Mouse (Mus musculus) lung, postnatal 4 days (tissue): ENCODE data around the gene Gpr27.

Source experiments
- DNase-seq, 2 experiments: peaks; one replicate each; pipeline ENCODE4 v3.0.0; 2021

The Gpr27 gene

GRCm38 (mm10) chr6:99678108-99678507 is 14.4 kb upstream of the Gpr27 start:
- DNase-seq = peak in 1 of 2 experiments; percentile 33

DNA sequence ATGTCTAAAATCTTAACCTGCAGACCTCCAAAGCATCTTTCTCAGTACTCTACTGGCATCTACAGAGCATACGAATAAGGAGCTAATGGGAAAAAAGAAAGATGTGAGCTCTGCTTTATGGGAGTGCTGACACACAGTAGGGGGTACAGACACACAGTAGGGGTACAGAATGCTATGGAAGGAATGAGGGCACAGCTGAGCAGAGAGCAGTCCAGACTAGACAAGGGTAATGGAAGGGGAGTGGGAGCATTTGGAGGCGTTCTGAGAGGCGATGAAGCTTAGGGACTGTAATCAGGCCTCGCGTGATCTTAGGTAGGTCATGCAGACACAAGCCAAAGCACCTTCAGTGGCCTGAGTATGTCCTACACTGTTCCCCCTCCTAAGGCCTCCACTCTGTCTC is 8.5 kb upstream of the Gpr27 start:
- no peak for DNase-seq

DNA sequence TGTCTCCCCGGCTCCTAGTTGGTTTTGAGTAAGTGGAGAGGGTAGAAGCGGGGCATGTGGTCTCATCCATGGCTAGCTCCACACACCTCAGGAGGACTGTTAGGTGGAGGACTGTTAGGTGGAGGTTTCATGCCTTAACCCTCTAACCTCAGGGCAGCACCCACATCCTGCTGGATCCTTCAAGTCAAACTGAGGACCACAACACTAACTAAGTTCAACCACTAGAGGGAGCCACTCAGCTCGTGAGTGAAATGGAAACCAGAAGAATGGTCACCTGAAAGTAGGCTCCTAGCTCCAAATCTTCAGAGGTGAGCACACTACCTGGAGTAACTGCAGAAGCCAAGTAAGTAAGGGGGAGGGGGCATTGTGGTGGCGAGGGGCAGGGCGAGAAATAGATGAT is 7.6 kb upstream of the Gpr27 start:
- DNase-seq = no peak

- no peak for DNase-seq
These were observed 4.0 kb upstream of the Gpr27 start for GRCm38 (mm10) chr6:99688513-99688912.

DNA sequence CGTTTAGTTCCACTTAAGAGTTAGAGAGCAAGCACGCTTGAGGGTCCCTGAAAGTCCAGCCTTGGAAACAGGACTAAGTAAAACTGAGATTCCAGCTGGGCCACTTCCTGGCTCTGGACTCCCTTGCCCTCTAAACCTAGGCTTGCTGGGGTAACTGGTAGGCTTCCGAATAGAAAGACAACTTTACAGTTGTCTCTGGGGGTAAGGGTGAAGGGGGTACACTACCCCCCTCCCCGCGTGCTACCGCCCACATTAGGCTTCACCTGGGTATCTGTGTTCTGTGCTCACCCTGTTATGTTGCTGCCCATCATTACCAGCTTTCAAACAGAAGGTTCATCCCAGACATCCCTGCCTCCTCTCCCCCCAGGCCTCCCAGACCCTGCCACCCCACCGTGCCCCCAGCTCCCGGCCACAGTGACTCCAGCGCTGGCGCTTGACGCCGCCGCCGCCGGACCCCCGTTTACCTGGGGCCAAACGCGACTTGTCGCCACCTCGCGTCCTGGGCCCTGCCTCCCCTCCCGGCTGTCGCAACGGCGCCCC is 743 bp upstream of the Gpr27 start:
- DNase-seq = no peak

DNA sequence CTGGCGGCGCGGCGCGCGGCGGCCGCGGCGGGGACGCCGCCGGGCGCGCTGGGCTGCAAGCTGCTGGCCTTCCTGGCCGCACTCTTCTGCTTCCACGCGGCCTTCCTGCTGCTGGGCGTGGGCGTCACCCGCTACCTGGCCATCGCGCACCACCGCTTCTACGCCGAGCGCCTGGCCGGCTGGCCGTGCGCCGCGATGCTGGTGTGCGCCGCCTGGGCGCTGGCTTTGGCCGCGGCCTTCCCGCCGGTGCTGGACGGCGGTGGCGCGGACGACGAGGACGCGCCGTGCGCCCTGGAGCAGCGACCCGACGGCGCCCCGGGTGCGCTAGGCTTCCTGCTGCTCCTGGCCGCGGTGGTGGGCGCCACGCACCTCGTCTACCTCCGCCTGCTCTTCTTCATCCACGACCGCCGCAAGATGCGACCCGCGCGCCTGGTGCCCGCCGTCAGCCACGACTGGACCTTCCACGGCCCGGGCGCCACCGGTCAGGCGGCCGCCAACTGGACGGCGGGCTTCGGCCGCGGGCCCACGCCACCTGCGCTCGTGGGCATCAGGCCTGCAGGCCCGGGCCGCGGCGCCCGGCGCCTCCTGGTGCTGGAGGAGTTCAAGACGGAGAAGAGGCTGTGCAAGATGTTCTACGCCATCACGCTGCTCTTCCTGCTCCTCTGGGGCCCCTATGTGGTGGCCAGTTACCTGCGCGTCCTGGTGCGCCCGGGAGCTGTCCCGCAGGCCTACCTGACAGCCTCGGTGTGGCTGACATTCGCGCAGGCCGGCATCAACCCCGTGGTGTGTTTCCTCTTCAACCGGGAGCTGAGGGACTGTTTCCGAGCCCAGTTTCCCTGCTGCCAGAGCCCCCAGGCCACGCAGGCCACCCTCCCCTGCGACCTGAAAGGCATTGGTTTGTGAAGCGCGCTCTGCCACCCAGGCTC is 700 bp downstream of the Gpr27 start:
- peak; percentile 20 to 59 for DNase-seq

GRCm38 (mm10) chr6:99700484-99700883 is 8.0 kb downstream of the Gpr27 start:
- no peak for DNase-seq

DNA sequence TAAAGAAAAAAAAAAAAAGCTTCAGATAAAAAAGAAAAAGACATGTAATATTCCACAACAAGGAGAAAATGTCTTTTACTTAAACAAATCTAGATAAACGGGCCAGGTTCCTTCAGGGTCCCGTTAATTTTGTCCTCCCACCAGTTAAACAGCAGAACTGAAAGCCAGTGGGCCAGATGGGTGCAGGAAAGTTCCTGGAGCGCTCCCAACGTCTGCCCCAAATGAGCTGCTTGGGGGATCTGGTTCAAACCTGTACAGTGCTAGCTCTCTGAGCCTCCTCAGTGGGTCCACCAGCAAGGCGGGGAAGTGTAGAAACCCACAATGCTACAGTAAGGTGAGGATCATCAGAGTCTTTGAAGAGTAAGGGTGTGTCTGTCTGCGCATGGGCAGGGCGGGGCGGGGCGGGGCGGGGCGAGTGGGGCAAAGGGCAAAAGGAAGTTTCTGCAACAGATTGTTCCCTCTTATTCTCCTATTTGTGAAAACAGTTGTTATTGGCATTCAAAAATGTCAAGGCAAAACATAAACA is 19.2 kb downstream of the Gpr27 start:
- DNase-seq = no peak

DNA sequence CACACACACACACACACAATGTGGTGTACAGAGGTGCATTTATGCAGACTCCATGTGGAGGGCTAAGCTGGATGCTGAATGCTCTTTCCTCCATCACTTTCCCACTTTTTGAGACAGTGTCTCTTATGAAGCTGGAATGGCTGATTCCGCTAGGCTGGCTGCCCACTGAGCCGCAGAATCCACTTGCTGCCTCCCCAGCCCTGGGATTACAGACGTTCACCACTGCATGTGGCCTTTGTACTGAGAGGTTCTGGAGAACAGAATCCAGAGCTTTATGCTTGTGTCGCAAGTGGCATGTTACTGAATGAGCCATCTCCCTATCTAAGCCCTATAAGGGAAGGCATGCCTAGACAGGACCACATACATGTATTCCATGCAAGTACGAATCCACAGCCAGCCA is 20.8 kb downstream of the Gpr27 start:
- no peak for DNase-seq

GRCm38 (mm10) chr6:99715191-99715590 is 22.7 kb downstream of the Gpr27 start:
- DNase-seq = no peak

GRCm38 (mm10) chr6:99715913-99716312 is 23.4 kb downstream of the Gpr27 start:
- no peak for DNase-seq

GRCm38 (mm10) chr6:99721032-99721431 is 28.6 kb downstream of the Gpr27 start:
- no peak for DNase-seq

GRCm38 (mm10) chr6:99722390-99722789 is 29.9 kb downstream of the Gpr27 start:
- DNase-seq = no peak

DNA sequence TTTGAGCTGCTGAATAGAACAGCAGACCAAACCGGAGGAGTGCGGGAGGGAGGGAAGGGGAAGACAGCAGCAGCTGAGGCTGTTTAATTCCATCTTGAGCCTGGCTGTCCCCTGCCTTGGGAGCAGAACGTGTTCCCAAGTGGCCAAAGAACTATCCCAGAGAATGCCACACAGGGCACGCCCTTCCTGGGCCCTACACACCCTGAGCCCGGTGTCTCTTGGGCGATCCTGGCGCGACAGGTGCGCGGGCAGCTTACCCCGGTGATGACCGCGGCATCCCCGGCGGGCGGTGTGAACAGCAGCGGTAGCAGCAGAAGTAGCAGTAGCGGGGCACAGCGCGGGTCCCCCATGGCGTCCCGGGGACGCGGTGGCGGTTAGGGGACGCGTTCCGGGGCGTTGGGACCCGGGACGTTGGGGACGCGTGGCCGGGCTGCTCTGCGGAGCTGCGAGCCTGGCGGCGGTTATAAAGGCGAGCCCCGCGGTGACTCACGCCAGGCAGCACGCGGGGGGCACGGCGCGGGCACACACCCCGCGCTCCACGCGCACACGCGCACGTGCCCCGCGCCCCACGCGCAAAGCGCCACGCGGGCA is 33.6 kb downstream of the Gpr27 start, which contains the start of gene Prok2:
Gene Prok2, minus strand, starts transcription at position 422 of the 591 bp plus-strand sequence.
- peak in 1 of 2 experiments; percentile 27 for DNase-seq

DNA sequence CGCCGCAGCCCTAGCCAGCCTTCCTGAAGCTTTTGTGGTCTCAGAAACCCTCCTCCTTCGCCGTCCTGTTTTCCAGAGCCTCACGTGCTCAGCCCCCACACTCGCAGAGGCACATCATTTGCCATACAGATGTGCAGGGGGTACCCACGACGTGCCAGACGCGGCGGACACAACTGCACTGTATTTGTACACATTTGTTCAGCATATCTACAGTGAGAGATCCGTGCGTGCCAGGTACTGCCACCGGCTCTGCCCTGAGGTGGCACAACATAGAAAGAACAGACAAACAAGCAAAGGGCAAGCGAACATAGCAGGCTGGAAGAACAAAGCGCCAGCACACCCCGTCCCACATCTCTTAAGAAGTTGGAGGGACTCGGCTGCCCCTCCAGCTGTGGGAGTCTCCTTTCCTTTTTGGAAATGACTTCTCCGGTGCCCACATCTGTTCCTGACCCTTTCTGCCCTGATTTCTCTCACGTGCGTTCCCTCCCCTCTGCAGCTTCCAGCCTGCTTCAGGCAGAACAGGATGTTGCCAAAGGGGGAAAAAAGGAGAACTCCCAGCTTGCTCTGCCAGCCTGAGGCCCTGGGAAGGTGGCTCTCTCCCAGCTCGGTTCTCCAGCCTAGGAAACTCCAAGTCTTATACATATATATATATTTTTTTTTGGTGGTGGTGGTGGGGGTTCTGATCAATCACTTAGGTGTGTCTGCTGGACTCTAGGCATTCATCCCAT is 34.3 kb downstream of the Gpr27 start:
- DNase-seq = no peak

DNA sequence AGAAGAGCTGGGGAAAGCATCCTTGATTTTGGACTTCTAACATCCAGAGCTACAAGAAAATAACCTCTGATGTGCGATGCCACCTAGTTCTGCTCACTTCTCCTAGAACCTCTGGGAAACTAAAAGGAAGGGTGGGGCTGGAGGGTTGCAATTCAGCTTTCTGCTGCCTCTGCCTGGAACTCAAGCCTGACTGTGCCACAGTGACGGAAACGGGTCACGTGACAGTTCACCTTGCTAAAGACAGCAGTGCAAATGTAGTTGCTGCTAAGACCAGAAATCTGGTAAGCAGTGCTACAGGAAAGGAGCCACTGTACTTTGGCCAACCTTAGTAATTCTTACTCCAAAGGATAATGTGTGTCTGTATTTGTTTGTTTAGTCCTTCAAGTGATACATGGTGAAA is 37.4 kb downstream of the Gpr27 start:
- DNase-seq = no peak

- DNase-seq = no peak
These were observed 39.4 kb downstream of the Gpr27 start for GRCm38 (mm10) chr6:99731926-99732325.

DNA sequence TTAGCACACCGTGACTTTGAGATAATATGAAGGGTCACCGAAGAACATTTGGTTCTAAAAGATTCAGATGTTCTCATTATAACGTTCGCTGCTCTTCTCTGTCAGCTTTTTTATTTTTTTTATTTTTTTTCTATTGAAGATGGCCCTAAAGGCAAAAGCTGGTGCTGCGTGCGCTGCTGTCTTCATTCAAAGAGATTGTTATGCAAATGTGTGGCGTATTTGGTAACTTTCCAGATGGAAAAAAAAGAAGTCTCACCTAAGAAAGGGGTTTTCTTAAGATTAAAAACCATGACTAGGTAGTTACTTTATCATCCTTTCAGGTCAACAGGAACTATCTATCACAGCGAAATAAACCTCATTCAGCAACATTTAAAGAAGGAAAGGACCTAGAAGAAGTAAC is 40.2 kb downstream of the Gpr27 start:
- no peak for DNase-seq

GRCm38 (mm10) chr6:99734666-99735065 is 42.2 kb downstream of the Gpr27 start:
- DNase-seq = no peak

- no peak for DNase-seq
These were observed 50.4 kb downstream of the Gpr27 start for GRCm38 (mm10) chr6:99742866-99743265.
